8 mouse cellular contexts compared by ENCODE assay signal in genomic region chr11:86596187-86596960, GRCm38 (mm10). TPM values are rescaled to one million over a fixed set of nuclear protein-coding genes. Genes with fewer than 3 reads are reported as not detected.
DNase-seq lines count a peak whose midpoint lies in the region; ATAC-seq lines count a peak whose summit lies in the region.
"Had no signal": no experiment of that assay in that cellular context is flagged by ENCODE, and none has a peak within 500 bp of the region (broad histone marks: within the 10 kb centered on the region; RNA-seq: fewer than 3 reads in every experiment).

No protein-coding gene starts in this region.

- peak; percentile 14 for ATAC-seq in activated CD4-positive, CD25-positive, alpha-beta regulatory T cell, adult 4 months
- ATAC-seq in midbrain, embryonic 14.5 days (ENCODE audit: low FRiP score, low TSS enrichment): no peak

- peaks cover 11% of the 10 kb centered on the region; the same call in 1 of the 2 replicates for H3K4me1 ChIP-seq in midbrain, embryonic 14.5 days (ENCODE audit: control insufficient read depth, insufficient read depth, low read length)

- H3K36me3 ChIP-seq in midbrain, embryonic 14.5 days (ENCODE audit: control insufficient read depth, insufficient read depth, low read length): 0 out of 2 replicates have a peak, but pooled peaks cover 4% of the 10 kb centered on the region

- H3K9ac ChIP-seq in midbrain, embryonic 14.5 days (replicated peaks; ENCODE audit: low read length): no peak overlapping the region
- H3K9ac ChIP-seq: neural tube, embryonic 13.5 days had no signal

- no peak overlapping the region for H3K4me2 ChIP-seq in midbrain, embryonic 14.5 days (ENCODE audit: low read length)
- H3K4me2 ChIP-seq: neural tube, embryonic 13.5 days had no signal

- no peak overlapping the region for H3K4me3 ChIP-seq in midbrain, embryonic 14.5 days (replicated peaks; ENCODE audit: low read depth, low read length)
- H3K4me3 ChIP-seq: neural tube, embryonic 13.5 days had no signal

- no peaks in the 10 kb centered on the region for H3K9me3 ChIP-seq in midbrain, embryonic 14.5 days (ENCODE audit: control insufficient read depth, low read length)
- H3K9me3 ChIP-seq: neural tube, embryonic 13.5 days had no signal

- DNase-seq in layer of hippocampus, adult 18-20 months (ENCODE audit: low spot score in 2 of 2): peak; percentile 7 to 81
- DNase-seq in layer of hippocampus, postnatal 10 days (ENCODE audit: low spot score in 2 of 2): no peak
- DNase-seq in fat pad, adult 2 months (ENCODE audit: extremely low read depth, low read depth, low spot score): peak; percentile 81
- peak; percentile 74 for DNase-seq in lung, postnatal 36 days
- no peak for DNase-seq in midbrain, embryonic 14.5 days
- DNase-seq in urinary bladder, adult 2 months (ENCODE audit: low spot score): no peak

- no peaks in the 10 kb centered on the region for H3K27me3 ChIP-seq in midbrain, embryonic 14.5 days (ENCODE audit: control insufficient read depth, insufficient read depth, low read length)
- H3K27me3 ChIP-seq: neural tube, embryonic 13.5 days had no signal

- 89% methylated on average over 7 of the region's 7 CpGs for WGBS in midbrain, embryonic 14.5 days

- no peak overlapping the region for H3K27ac ChIP-seq in midbrain, embryonic 14.5 days (replicated peaks; ENCODE audit: low read depth, low read length)
- H3K27ac ChIP-seq: neural tube, embryonic 13.5 days had no signal

RNA-seq across cellular contexts. Expression of gene Tubd1, which starts 51.6 kb away (rescaled TPM):
- 1 to 10 TPM; 5.2 to 6.0 TPM for total RNA-seq in layer of hippocampus, adult 18-20 months (2021)
- total RNA-seq in layer of hippocampus, postnatal 10 days (2021): 1 to 10 TPM; 6.4 to 7.2 TPM
- 1 to 10 TPM; 5.7 to 5.9 TPM for polyA plus RNA-seq in activated CD4-positive, CD25-positive, alpha-beta regulatory T cell, adult 4 months (2017; shearing (Covaris generic))
- polyA plus RNA-seq in midbrain, embryonic 14.5 days (2014; fragmentation: Nextera tagmentation; extraction: Ambion mirVana): 4.7 and 6.1 TPM in 2 replicates
- 6.5 and 7.9 TPM in 2 replicates for polyA plus RNA-seq in urinary bladder, adult 2 months (2012; rRNA removed)

RNA-seq across cellular contexts. Expression of gene Rps6kb1, which starts 51.8 kb away (rescaled TPM):
- 10 to 100 TPM; 33.1 to 37.3 TPM for total RNA-seq in layer of hippocampus, adult 18-20 months (2021)
- 10 to 100 TPM; 49.8 to 52.9 TPM for total RNA-seq in layer of hippocampus, postnatal 10 days (2021)
- polyA plus RNA-seq in activated CD4-positive, CD25-positive, alpha-beta regulatory T cell, adult 4 months (2017; shearing (Covaris generic)): 10 to 100 TPM; 40.2 to 56.5 TPM
- 44.4 and 47.8 TPM in 2 replicates for polyA plus RNA-seq in midbrain, embryonic 14.5 days (2014; fragmentation: Nextera tagmentation; extraction: Ambion mirVana)
- polyA plus RNA-seq in urinary bladder, adult 2 months (2012; rRNA removed): 17.4 and 17.9 TPM in 2 replicates

Comparison
In these comparisons a context has a peak if more than half of its experiments do, and no peak if none do; other contexts are left out.
1. DNase-seq: peak in layer of hippocampus, adult 18-20 months (2 of 2), fat pad, adult 2 months (single experiment) and lung, postnatal 36 days (single experiment); none in layer of hippocampus, postnatal 10 days (0 of 2), midbrain, embryonic 14.5 days (single experiment) and urinary bladder, adult 2 months (single experiment).